Mouse (Mus musculus) megakaryocyte, adult 5-6 weeks (primary cell): Measurements from ENCODE around the gene Pbx4. TPM values are rescaled to one million over a fixed set of nuclear protein-coding genes. Genes with fewer than 3 reads are reported as not detected.

Experiments
- ATAC-seq: 2 replicates; pipeline ENCODE4 v1.8.0; 2016; ENCODE audit warnings: mild to moderate bottlenecking, inconsistent platforms; ENCODE audit not compliant: poor library complexity, severe bottlenecking
- total RNA-seq, 2 experiments: library from RNA; stranded (forward) in 1 of 2; stranded (reverse) in 1 of 2; fragments of 153-499, 151-499 nt in 1 of 2; fragments of 221-1000, 200-1000 nt in 1 of 2; gene quantifications; 2 replicates each; pipeline versions ENCODE4 v1.2.3 to v1.2.4; 2015 to 2017

The Pbx4 gene
- total RNA-seq (2015) (1.3 and 2.4 TPM in 2 replicates), total RNA-seq (2017) (0.57 and 1.9 TPM in 2 replicates)

DNA sequence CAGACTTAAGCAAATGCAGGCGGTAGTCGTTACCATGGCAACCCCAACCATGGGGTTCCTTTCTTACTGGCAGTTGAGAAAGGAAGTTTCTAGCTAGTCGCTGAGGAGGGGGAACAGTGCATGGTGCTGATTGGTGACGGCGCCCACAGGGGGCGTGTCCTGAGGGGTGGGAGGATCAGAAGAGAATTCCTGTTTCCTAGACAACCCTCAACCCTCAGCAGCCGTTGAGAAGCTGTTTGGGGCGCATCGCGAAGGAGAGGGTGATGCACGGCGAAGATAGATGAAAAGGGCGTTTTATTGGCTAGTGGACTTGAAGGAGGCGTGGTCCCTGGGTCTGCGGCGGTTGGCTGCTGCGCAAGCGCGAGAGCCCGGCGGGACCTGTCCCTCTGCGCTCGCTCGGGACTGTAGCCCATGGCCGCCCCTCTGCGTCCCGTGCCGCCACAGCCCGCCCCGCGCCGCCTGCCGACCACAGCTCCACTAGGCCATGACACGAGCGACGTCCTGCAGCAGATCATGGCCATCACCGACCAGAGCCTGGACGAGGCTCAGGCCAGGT, at the start of gene Pbx4:
TSS of gene Pbx4 (plus strand) at position 194 of the 556 bp plus-strand sequence.
- ATAC-seq, result peak; percentile 93

DNA sequence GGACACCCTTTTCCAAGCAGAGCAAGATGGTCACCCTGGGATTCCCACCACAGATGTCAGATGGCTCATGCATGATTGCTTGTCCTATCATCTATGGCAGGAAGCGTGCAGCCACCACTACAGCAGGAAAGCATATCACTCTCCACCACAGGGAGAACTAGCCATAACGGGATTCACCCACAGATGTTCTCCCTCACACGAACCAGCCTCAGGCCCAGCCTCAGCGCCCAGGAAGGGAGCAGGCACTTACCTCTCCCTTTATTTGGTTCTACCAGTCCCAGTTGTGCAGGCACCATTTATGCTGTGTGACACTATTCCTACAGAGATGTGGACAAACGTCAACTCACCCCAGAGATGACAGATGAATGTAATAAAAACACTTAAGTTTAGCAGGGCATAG, 43.2 kb upstream of the Pbx4 start:
- no peak for ATAC-seq

DNA sequence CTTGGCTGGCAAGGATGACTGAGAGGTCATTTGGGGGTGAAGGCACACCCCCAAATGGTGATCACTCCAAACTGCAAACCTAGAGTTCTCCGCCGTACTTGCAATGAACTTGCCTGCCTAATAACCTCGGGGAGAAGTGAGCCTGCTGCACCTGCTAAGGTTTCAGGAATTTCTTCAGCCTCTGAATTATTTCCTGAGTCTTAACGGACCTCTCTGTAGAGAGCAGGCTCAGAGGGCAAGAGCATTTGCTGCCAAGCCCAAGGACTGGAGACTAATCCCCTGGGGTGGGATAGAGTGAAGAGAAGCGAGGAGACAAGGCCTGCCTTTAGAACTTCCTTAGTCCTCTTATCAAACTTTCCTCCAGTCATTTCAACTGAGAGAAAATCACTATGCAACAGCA, 42.6 kb upstream of the Pbx4 start:
- ATAC-seq, result no peak

DNA sequence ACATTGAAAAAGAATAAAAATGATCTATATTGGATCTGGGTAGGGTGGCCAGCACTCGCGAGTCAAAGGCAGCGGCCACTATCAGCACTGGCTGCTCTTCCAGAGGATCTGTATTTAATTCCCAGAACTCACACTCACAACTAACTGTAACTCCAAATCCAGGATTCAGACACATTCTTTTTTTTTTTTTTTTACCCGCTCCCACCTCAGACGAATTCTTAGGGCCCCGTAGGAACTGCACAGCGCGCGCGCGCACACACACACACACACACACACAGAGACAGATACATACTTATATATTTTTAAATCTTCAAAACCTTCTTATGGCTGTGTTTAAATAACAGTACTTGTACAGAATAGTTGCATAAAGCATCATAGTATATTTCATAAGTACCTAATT, 41.9 kb upstream of the Pbx4 start:
- ATAC-seq, result no peak

DNA sequence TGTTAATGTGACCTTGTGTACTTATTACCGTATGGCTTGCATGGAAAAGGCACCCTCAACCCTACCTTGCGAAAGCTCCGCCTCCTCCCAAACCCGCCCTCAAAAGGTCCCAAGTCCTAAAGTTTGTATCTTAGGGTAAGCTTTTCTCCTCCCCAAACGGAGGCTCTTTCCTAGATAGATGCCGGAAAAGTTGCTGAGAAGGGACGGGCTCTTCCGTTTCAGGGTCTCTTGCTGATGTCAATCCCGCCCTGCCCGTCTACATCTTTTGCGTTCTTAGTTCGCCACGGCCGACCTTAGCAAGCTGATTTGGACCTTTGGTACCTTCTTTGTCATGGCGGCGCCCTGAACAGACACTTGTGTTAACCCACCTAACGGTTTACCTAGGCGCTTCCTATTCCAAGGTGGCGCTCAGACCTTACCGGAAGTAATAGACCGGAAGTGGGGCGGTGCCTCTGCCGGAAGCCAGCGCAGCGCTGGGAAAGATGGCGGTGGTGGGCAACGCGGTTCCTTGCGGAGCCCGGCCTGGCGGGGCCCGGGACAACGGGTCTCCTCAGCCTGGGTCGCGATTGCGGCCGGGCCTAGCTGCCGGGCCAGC, 41.4 kb upstream of the Pbx4 start, which contains the start of the genes Atp13a1 and Zfp866:
TSS of gene Atp13a1 (plus strand) at position 391 of the 595 bp plus-strand sequence.
TSS of gene Zfp866 (minus strand) at position 406 of the 595 bp plus-strand sequence.
- peak; percentile 99 for ATAC-seq

DNA sequence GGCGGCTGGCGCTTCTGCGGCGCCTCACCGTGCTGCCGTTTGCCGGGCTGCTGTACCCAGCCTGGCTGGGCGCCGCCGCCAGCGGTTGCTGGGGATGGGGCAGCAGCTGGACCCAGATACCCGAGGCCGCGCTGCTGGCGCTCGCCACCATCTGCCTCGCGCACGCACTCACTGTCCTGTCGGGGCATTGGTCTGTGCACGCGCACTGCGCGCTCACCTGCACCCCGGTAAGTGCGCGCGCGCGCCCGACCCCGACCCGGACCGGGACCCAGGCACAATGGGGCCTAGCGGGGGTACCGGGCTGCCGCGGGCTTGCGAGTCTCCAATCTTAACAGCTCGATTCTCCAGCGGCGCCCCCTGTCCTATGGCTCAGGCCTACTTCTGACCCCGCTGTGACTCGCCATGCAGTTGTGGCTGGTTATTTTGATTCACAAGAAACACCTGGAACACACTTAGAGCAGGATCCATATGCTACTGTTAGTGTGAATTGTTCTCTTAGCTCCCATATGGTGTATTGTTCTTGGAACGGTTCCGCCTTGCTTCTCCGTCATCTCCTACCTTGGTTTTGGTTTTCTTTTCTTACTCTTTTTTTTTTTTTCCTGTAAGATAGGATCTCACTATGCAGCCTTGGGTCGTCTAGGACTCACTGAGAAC, 40.7 kb upstream of the Pbx4 start:
- ATAC-seq, result 0 out of 2 replicates have a peak, but pooled peaks have one; percentile 3

DNA sequence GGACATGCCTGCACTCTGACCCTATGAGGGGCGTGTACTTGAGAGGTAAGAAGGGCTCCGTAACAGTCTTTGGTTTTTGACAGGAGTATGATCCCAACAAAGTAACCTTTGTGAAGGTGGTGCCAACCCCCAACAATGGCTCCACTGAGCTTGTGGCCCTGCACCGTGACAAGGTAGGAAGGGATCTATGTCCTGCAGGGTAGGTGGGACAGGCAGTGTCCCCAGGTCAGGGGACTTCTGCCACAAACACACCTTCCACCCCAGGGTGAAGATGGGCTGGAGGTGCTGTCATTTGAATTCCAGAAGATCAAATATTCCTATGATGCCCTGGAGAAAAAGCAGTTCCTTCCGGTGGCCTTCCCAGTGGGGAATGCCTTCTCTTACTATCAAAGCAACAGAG, 38.6 kb upstream of the Pbx4 start:
- no peak for ATAC-seq

DNA sequence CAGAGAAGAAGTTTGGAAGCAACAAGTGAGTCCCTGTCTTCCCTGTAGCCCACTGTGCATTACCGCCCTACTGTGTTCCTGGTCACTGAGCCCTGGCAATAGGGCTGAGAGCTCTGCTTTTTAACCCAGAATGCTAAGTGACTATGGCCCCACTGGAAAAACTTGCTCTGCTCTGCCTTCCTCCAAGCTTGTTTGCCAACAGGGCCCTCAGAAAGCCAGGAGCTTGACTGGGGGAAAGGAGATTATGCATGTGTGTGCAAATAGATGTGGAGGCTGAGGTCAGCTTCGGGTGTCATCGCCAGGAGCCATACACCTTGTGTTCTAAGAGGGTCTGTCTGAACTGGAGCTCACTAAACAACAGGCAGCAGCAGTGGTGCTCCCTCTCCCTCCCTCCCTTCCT, 38.2 kb upstream of the Pbx4 start:
- ATAC-seq, result no peak

DNA sequence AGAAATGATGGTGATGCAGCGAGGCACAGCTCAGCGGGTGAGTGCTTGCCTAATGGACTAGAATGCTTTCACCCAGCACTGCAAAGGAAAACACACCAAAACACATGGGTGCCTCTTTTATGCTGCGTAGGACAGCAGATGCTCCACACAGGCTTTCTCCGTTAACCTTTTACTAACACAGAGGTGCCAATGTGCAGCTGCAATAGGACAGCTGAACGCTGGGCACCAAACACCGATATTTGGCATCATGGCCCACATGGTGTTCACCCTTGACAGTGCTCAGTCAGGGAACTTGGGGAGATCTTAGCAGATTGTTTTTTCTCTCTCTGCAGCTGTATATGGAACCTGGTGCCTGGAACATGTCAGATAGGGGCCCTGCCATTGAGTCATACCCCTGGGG, 37.4 kb upstream of the Pbx4 start:
- no peak for ATAC-seq

DNA sequence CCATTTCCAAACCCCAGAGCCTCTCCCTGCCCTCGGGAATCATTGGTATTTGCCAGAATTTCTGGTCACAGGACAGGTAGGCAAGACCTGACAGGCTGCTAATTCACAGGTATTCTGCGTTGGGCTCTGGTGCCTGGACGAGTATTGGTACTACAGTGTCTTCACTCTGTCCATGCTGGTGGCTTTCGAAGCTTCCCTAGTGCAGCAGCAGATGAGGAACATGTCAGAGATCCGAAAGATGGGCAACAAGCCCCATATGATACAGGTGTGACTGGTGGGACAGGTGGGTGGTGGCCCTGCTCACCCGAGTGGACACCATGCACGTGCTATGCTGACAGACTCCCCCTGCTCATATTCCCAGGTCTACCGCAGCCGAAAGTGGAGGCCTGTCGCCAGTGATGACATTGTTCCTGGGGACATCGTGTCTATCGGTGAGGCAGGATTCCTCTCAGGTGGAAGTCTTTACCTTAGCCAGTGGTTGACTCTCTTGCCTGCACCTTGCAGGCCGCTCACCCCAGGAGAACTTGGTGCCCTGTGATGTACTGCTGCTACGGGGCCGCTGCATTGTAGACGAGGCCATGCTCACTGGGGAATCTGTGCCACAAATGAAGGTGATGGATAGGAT, 35.5 kb upstream of the Pbx4 start:
- ATAC-seq, result no peak

DNA sequence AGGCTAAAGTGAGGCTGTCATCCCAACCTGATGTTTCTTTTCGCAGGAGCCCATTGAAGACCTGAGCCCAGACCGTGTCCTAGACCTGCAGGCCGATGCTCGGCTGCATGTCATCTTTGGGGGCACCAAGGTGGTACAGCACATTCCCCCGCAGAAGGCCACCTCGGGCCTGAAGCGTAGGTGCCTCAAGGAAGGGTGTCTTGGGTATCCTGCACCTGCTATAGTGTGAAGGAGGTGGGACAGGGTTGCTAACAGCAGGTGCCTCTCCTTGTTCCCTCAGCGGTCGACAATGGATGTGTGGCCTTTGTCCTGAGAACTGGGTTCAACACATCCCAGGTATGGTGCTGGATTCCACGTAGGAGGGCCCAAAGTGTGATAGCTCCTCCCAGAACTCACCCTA, 34.6 kb upstream of the Pbx4 start:
- no peak for ATAC-seq

DNA sequence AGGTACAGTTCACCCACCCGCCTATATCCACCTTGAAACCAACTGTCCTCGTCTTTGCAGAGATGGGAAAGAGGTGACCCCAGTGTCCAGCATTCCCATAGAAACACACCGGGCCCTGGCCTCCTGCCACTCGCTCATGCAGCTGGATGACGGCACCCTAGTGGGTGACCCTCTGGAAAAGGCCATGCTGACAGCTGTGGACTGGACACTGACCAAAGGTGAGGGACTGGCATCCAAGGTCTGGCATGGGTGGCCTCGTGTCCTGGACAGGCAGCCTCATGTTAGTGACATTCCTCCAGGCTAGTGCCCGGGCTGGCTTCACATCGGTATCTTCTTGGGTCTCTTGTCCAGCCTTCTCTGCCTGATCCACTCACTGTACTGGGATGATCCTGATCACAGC, 33.0 kb upstream of the Pbx4 start:
- ATAC-seq, result no peak

DNA sequence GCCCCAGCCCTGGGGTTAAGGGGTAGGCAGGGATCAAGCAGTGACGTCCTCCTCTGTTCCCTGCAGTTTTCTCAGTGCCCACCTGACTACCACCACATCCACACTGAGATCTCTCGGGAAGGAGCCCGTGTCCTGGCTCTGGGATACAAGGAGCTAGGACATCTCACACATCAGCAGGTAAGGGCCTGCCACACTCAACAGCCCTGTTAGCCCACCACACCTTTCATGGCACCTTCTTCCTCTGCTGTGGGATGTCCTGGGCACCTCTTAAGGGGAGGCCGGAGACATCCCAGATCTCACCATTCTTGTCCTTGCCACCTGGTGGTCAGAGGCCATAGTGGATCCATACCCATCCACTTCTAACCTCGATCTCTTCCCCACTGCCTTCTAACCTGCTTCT, 32.3 kb upstream of the Pbx4 start:
- ATAC-seq, result no peak

DNA sequence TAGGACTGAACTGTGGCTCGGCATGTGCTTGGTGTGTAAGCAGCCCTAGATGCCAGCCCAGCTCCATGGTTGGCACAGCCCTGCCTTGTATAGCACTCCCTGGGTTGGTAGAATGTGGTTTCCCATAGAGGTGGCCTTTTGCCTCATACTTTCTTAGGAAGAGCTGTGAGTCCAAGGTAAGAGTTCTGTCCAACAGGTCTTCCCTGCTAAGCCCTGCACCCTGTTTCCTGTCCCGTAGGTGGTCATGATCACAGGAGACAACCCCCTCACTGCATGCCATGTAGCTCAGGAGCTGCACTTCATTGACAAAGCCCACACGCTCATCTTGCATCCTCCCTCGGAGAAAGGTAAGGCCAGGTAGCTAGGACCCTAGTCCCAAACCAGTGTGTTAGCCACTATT, 30.5 kb upstream of the Pbx4 start:
- ATAC-seq, result no peak

DNA sequence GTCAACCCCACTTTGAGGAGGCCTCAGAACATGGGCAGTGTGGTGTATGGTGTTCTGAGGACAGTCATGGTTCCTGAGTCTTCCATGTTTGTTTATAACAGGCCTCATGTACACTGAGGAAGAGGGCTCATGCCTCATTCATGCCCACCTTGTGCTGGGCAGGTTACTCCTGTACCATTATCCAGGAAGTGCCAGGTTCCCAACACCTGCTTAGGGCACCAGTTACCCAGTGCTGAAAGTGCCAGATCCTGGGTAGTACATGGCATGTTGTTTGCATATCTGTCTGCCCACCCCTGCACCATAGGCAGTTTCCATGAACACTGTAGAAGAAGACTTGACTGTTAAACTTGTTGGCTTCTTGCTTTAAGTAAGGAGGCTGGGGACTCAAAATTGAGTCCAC, 30.1 kb upstream of the Pbx4 start:
- ATAC-seq, result no peak

DNA sequence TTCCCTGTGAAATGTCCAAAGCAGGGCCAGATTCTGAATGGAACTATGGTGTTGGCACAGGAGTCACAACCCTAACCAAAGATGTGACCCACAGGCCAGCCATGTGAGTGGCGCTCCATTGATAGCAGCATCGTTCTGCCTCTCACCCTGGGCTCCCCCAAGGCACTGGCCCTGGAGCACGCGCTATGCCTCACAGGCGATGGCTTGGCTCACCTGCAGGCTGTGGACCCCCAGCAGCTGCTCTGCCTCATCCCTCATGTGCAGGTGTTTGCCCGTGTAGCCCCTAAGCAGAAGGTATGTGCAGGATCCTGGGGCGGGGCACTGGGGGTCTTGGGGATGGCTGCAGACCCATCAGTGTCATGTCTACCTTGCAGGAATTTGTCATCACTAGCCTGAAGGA, 28.9 kb upstream of the Pbx4 start:
- ATAC-seq, result no peak

DNA sequence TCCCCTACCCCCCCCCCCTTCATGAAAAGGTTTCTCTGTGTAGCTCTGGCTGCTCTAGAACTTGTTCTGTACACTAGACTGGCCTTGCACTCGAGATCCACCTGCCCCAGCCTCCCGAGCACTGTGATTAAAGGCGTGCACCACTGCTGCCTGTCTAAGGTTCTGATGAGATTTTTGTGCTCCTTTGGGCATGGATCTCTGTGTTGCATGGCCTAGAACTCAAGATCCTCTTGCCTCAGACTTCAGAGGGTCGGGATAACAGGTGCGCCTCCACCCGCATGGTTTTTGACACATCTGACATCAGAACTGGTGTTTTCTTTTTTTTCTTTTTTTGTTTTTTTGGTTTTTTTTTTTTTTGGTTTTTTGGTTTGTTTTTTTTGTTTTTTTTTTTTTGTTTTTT, 27.8 kb upstream of the Pbx4 start:
- no peak for ATAC-seq

DNA sequence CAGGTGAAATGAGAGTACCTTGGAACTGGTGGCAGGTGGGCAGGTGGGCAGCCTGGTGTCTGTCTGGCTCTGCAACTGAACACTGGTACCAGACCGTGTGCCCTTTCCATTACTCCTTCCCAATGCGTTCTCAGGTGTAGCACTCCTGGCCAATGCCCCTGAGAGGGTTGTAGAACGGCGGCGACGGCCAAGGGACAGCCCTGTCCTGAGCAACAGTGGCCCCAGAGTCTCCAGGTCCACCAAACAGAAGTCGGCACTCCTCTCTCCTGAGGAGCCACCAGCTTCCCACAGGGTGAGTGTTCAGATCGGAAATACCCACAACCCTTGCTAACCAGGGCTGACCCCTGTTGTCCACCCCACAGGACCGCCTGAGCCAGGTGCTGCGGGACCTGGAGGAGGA, 27.2 kb upstream of the Pbx4 start:
- no peak for ATAC-seq

DNA sequence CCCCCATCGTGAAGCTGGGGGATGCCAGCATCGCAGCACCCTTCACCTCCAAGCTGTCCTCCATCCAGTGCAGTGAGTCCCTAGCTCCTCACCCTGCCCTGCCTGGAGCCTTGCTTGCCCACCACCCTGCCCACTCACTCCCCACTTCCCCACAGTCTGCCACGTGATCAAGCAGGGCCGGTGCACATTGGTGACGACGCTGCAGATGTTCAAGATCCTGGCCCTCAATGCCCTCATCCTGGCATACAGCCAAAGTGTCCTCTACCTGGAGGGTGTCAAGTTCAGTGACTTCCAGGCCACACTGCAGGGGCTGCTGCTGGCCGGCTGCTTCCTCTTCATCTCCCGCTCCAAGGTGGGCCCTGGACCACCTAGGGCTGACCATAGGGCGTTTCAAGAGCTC, 26.8 kb upstream of the Pbx4 start:
- ATAC-seq, result no peak

DNA sequence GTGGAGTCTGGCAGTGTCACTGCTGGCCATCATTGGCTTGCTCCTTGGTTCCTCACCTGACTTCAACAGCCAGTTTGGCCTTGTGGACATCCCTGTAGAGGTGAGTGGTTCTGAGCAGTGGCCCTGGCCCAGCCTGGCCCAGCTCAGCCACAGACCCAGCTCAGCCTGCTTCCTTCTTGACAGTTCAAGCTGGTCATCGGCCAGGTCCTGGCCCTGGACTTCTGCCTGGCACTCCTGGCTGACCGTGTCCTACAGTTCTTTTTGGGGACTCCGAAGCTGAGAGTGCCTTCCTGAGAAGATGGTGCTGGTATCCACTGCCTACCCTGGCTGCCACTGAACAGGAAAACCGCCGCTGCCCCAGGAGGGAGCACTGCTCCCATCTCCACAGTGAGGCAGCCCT, 25.1 kb upstream of the Pbx4 start:
- no peak for ATAC-seq

DNA sequence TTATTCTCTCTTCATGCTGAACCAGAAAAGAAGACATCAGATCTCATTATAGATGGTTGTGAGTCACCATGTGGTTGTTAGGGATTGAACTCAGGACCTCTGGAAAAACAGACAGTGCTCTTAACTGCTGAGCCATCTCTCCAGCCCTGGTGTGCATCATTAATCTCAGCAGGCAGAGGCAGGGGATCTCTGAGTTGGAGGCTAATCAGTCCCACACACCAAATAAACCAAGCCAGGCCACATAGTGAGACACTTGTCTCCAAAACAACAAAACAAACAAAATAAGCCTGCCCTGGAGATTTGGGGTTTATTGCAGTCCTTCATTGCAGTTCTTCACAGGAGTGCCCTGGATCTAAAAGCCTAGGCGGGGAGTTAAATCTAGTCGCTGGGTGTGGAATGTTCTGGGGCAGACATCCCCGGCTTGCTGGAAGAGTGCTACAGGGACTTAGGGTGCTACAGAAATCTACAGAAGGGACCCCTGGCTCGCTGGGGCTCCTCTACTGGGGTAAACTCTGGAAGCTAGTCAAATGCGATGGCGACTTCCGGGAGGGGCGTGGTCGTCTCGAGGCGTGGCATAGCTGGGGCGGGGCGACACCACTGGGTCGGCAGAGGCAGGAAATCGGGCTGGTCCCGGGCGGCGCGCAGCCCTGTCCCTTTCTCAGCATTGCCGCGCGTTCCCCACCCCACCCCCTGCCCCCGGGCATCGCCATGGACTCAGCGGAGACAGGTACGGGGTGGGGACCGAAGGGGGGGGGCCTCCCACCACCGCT, 24.0 kb upstream of the Pbx4 start, which contains the start of gene Gmip:
TSS of gene Gmip (plus strand) at position 586 of the 770 bp plus-strand sequence.
- ATAC-seq, result peak; percentile 90
